Mouse (Mus musculus): ENCODE measurements around the gene Slc38a1.

Slc38a1 gene

DNA sequence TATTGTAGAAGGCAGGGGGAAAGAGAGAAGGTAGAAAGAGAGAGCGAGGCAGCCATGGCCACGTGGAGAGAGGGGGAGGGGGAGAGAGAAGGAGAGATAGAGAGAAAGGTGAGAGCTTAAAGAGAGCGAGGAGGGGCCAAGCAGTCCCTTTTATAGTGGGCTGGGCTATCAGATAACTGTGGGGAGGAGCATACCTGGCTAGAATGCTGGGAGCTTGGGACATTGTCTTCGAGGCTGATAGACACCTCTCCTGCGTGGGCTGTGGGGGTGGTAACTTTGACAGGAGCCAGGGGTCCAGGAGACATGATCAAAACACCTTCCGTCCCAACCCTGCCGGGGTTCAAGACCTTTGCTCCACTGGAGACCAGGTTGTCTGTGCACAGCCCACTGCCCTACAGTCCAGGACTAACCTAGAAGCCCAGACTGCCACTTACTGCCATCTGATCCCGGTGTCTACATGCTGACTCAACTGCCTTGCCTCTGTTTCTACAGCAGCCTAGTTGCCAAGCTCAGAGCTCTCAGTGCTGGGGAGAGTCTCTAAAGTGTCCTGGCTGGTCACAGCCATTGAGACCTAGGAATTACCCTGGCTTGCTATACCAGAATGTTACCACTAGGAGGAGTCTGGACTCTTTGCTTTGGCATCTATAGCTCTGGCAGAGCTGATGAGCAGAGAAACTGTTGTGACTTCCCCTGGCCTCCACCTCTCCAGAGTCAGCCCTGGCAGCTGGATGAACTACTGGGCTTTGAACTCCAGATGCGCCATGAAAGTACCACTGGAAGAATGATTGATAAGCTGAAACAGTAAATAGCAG lies 90.9 kb downstream of the Slc38a1 start:
- peak; percentile 37 to 64 for DNase-seq

DNA sequence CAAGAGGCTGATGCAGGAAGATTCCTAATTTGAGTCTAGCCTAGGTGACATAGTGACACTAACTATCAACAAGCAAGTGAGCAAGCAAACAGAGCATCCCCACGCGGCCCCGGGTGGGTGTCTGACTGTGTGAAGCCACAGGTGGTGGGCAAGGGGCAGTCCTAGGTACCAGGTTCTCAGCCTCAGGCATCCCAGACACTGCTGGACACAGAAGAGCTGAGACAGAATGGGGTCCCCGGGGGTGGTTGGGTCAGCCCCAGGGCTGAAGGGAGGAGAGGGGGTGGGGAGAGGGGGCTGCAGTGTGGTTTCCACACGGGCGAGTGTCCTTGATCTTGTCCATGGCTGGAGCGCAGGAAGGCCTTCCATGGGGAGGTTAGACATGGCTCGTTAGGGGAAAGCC lies 91.6 kb downstream of the Slc38a1 start:
- no peak for DNase-seq

DNA sequence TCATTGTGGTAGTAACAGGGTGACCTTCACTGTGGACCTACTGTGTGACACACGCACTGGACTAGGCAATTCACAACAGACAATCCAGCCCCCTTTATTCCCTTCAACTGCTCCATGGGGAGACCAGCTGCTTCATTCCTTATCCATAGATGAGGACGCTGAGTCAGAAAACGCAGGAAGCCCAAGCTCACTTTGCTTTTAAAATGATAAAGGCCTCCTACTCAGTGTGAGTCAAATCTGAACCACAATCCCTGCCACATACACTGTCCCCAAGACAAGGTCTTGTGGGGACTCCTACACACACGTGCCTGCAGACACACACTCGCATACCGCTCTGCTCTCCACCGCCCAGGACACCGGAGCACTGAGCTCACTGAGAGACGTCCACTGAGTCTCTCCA lies 94.3 kb downstream of the Slc38a1 start:
- no peak for DNase-seq

DNA sequence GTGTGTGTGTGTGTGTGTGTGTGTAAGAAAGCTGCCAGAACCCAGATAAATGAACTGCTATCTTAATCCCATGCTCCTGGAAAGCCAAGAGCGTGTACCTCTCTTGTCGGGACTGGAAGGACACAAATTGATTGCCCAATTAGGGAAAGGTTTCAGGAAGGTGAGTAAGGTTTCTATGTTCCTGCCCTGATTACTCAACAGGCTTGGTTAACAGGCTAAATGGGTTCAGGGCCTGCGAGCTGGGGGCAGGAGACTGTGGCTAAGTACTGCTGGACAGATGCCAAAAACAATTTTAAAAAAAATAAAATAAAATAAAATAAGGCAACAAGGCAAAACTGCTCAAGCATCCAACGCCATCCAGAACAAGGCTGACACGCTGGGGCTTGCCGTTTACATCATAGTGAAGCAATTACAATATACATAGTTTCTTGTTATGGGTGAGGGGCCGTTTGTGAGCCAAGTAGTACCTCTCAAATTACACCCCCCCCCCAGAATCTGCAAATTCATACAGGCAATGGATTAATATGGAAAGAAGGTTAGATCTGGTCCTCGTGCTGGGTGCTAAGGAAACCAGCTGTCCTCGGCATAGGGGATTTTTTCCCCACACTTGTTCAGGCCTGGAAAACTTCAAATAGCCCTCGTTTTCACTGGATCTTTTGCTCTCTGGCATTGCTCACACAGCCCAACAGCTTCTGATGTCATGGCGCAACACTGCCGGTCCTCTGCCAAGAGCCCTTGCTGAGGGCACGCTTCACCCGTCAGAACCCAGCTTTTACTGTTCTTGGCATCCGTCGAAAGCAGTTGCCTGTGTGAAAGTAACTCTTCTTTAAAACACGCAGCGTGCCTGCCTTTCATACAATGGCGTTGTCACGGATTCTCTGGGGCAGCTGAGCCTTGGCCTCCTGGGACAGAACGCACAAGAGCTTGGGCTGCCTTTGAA lies 95.2 kb downstream of the Slc38a1 start:
- DNase-seq: peak in 1 of 2 experiments; percentile 55

DNA sequence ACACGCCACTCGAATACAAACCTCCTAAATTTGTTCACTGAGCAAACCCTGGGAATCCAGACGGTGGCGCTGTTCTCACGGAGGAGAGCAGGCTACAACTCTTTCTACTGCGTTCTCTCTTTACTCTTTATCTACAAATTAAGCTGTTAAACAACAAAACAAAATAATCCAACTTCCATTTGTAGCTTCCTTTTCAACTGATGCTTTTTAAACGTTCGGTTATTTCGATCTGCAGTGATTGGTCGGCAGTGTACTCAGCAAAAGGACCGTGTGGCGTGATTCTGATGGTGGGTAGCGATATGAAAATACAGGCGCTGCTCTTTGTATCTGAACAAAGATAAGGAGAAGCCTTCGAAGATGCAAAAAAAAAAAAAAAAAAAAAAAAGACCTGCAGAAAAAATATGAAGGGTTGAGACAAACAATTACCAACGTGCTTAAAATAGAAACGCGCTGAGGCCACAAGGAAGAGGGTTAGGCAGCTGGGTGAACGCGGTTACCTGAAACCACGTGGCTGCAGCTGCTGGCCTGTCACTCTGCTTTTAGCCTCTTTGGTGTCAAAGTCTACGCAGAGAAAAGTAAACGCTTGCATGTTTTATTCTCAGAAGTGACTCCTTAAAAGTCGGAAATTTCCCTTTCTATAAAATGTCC lies 99.4 kb downstream of the Slc38a1 start:
- DNase-seq: peak; percentile 63

DNA sequence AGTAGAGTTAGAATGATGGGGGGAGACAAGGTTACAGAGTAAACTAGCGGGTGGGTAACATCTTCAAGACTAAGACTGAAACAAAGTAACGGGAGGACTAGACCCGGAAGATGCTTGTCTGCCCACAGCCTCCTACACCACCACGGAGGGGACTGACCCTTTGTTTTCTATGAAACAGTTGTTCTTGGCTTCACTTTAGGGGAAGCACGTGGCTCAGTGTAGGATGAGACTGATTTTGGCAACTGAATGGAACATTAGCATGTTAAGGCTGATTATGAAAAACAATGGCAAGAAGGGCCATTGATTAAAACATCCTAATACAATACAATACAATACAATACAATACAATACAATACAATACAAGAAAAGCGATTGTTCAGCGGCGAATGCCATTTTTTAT lies 100.6 kb downstream of the Slc38a1 start:
- DNase-seq: no peak

DNA sequence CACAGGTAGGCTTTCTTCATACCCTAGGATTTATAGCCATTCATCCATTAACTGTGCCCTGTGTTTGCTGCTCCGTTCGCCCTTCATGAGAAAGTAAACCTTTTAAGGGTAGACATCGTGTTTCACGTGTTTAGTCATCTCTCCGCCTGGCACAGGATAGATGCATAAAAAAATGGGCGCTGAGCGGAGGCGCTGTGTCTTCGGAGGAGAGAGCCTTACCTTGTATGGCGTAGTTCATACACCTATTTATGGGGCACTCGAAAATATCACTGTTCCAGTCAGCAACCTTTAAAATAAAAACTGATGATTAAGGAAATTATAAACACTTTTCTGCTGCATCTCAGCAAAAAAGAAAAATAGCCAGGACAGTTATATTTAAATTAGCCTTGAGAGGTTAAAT lies 105.4 kb downstream of the Slc38a1 start:
- no peak for DNase-seq

DNA sequence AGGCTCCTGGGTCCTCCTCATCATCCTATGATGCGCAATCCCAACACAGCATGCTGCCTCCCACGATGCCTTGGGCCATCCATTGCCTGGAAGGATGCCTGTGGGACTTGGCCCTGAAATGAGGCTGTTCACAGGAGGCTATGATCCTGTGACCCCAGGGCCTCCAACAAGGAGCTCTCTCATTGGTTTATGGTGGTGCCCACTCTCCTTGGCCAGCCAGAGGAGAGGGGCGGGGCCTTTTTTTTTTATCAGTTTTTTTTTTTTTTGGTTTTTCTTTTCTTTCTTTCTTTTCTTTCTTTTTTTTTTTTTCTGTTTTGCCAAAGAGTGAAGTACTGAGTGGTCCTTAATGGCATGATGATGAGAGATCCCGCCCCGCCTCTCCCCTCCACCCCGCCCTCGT lies 106.3 kb downstream of the Slc38a1 start:
- no peak for DNase-seq

DNA sequence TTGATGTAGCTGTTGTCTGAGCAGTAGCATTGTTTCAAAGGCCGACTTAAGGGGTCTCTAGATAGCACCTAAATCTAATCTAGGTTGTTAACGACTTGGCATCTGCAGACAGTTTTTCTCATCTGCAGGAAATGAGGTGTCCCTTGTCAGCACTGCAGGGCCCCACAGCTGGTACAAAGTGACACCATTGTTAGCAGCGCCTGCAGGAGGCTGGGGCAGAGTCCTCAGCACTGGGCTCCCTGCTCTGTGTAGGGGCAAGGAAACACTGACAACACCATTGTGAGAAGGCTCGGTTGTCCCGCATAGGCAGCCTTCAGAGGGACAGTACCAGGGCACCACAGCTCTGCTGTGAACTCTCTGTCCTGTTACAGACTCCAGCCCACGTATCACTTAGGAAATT lies 115.0 kb downstream of the Slc38a1 start:
- no peak for DNase-seq

DNA sequence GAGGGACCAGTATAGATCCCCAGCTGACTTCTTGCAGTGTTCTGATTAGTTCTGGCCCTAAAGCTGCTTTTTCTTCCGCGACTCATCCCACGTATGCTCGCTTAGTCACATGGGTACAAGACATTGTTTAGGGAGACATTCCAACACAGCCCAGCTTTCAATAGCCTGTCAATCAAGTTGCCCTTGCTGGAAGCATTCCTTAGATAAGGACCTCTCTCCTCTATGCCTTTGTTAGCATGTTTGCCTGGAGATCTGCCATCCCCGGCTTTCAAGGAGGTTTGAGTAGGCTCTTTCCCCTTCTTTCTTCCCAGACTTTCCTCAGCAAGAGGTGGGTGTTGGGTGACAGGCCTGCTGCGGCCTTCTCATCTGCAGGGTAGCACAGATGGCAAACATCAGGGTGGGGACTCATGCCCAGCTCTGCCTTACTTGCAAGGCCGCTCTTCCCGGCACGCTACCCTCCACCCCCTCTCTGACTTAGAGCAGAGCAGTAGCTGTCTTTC lies 118.4 kb downstream of the Slc38a1 start:
- DNase-seq: no peak
